Mouse (Mus musculus): Measurements from ENCODE around the gene Ctsm. TPM values are rescaled to one million over a fixed set of nuclear protein-coding genes. Genes with fewer than 3 reads are reported as not detected.
"Not testable (repeated sequence)": the region's sequence is repeated elsewhere in the genome, so short reads cannot be mapped to it uniquely, and the experiment has no call there.

The Ctsm gene
- not detected for total RNA-seq (2021)
- long read RNA-seq, experiment 1, result 0 reads
- long read RNA-seq, experiment 2, result 0 reads

DNA sequence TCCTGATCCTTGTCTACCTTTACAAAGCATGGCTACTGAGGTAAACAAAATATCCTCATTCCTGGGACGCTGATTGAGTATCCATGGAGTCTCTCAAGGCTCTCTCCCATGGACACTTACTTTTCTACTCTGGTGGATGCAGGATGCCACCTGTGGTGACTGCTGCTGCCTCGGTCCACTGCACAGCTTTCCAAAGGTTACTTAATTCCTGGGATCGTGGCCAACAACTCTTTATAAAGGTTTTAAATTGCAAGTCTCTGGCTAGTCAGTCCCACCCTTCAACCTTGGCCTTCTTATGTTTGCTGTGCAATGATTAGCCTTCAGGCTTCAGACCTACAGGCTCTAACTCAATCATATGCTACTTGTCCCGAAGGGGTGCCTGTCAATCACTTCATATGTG is at the start of gene Ctsm:
Gene Ctsm, minus strand, starts transcription at position 209 of the 400 bp plus-strand sequence.
- intact Hi-C loops (cut with DNase I), result no loop called here
- DNase-seq, result no peak

DNA sequence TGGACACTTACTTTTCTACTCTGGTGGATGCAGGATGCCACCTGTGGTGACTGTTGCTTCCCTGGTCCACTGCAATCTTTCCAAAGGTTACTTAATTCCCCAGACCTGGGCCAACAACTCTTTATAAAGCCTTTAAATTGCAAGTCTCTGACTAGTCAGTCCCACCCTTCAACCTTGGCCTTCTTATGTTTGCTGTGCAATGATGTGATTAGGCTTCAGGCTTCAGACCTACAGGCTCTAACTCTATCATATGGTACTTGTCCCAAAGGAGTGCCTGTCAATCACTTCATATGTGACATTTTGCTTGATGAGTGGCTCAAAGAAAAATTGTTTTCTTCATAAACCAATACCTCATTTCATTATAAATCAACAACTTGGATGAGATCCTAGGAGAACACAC is 28.4 kb upstream of the Ctsm start, which contains the start of gene Cts3:
Gene Cts3, minus strand, starts transcription at position 101 of the 400 bp plus-strand sequence.
- no peak for DNase-seq
- intact Hi-C loops (cut with DNase I), result no loop called here

DNA sequence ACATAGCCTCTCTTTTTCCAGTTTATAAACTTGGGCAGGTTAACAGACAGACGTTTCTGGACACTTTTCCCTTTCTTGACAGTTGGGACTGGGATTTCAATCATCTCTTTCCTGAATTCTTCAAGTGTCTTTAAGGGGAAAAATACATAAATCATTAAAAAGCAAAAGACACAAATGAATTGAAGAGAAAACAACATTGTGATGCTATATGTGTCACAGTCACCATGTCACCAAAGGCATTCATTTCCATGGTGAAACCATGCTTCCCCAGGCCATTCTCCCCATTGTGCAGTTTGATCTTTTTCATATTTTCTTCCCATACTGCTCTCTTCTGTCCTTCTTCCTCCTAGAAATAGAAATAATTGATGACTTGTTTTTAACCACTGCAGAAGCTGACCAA is 26.4 kb upstream of the Ctsm start, which contains the start of gene Gm49352:
Gene Gm49352, minus strand, starts transcription at position 101 of the 400 bp plus-strand sequence.
- intact Hi-C loops (cut with DNase I), result loop anchor here (2.0 kb wide), 1 partner anchor 77 kb away; no protein-coding TSS in a partner anchor
- not testable (repeated sequence) for DNase-seq

Other genes starting within 250 kb of the Ctsm start
- not detected for gene Cts7, start 183.6 kb downstream of the Ctsm start, total RNA-seq (2021)
- gene Gm49352, start 26.3 kb upstream of the Ctsm start, total RNA-seq (2021), result not detected
- gene Cts3, start 28.3 kb upstream of the Ctsm start, total RNA-seq (2021), result not detected

Data from gastrocnemius, postnatal 36 days (tissue).